Mouse (Mus musculus) midbrain, postnatal 0 days (tissue): ENCODE results near the gene Neu3. TPM values are rescaled to one million over a fixed set of nuclear protein-coding genes. Genes with fewer than 3 reads are reported as not detected.

Source experiments
- ATAC-seq: fragments of 200-750 bp; cut with Nextera tagmentation; 2 replicates; pipeline ENCODE4 v1.8.0; 2017; ENCODE audit warnings: moderate number of reproducible peaks, mild to moderate bottlenecking, moderate TSS enrichment, moderate library complexity; ENCODE audit not compliant: low FRiP score
- DNase-seq: peaks from one replicate; pipeline ENCODE4 v3.0.0-alpha.2; 2015; ENCODE audit warnings: low spot score
- H3K27ac ChIP-seq: fragments of 300-500 bp; sonication (generic); 2 replicates; pipeline ENCODE4 v1.5.1; 2014; ENCODE audit warnings: low read depth, mild to moderate bottlenecking, low read length, mixed read lengths
- H3K27me3 ChIP-seq: fragments of 300-500 bp; sonication (generic); 2 replicates; pipeline ENCODE4 v1.6.1; 2014; ENCODE audit warnings: low read length, control low read depth, mixed read lengths; ENCODE audit not compliant: insufficient read depth
- H3K36me3 ChIP-seq: fragments of 300-500 bp; sonication (generic); 2 replicates; pipeline ENCODE4 v1.6.1; 2014; ENCODE audit warnings: low read length, control low read depth, mixed read lengths; ENCODE audit not compliant: insufficient read depth
- H3K4me1 ChIP-seq: fragments of 300-500 bp; sonication (generic); 2 replicates; pipeline ENCODE4 v1.6.1; 2014; ENCODE audit warnings: mild to moderate bottlenecking, control low read depth, antibody characterized with exemption, low read length, mixed read lengths; ENCODE audit not compliant: insufficient read depth
- H3K4me2 ChIP-seq: fragments of 300-500 bp; sonication (generic); 2 replicates; pipeline ENCODE4 v1.6.1; 2014; ENCODE audit warnings: low read depth, mild to moderate bottlenecking, low read length, mixed read lengths; ENCODE audit not compliant: poor library complexity, severe bottlenecking
- H3K4me3 ChIP-seq: fragments of 300-500 bp; sonication (generic); 2 replicates; pipeline ENCODE4 v1.5.1; 2014; ENCODE audit warnings: low read depth, mild to moderate bottlenecking, low read length, moderate library complexity
- H3K9ac ChIP-seq: fragments of 300-500 bp; sonication (generic); replicated peaks from 2 replicates; pipeline ENCODE4 v1.6.1; 2014; ENCODE audit warnings: mild to moderate bottlenecking, low read length, moderate library complexity, mixed read lengths; ENCODE audit not compliant: poor library complexity, severe bottlenecking
- H3K9me3 ChIP-seq: fragments of 300-500 bp; sonication (generic); 2 replicates; pipeline ENCODE4 v1.6.1; 2016; ENCODE audit warnings: low read length, control low read depth
- CTCF ChIP-seq: IDR thresholded peaks from 2 replicates; pipeline ENCODE4 v1.5.1; 2016; ENCODE audit warnings: antibody characterized with exemption, mild to moderate bottlenecking
- WGBS: fragments of 180-500 bp; shearing (Covaris S2); extraction: QIAGEN DNeasy Blood & Tissue Kit; methylation state at CpG from one replicate; pipeline ENCODE4 v1.1.7; 2014; 5-methylcytosine and 5-hydroxymethylcytosine counted together
- polyA plus RNA-seq: library from polyadenylated mRNA; unstranded; fragments of >200 nt; fragmentation: Nextera tagmentation; extraction: Ambion mirVana; gene quantifications from 2 replicates; pipeline ENCODE4 v1.2.1, GENCODE M21; 2015
- total RNA-seq: library from RNA; depleted of rRNA; stranded (reverse); fragments of >200 nt; gene quantifications from 2 replicates; pipeline ENCODE4 v1.2.3, GENCODE M21; 2014

The Neu3 gene
- total and polyA plus RNA-seq, 2 experiments from 2014 or later: 1.8 TPM

DNA sequence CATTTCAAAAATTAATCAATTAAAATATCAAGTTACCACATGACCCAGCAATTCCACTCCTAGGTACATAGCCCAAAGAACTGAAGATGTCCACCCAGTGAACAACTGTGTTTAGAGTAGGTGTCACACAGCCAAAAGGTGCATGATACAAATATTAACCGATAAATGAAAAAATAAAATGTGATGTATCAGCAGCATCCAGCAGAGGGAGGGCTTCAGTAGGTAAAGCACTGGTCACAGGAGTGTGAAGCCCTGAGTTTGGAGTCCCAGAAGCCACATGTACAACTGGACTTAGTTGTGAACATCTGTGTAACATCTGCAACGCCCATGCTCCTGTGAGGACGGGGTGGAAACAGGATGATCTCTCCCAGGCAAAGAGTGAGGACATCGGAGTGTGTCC, 26.1 kb upstream of the Neu3 start:
- peaks cover 7% of the 10 kb centered on the region; the same call in 1 of the 2 replicates for H3K36me3 ChIP-seq
- WGBS: 91% methylated on average over 4 of the region's 4 CpGs
- DNase-seq (no peak), ATAC-seq (no peak)
- H3K4me1 ChIP-seq: peaks cover 8% of the 10 kb centered on the region; the same call in 1 of the 2 replicates
- H3K9ac ChIP-seq: no peak overlapping the region
- no peak overlapping the region for H3K27ac ChIP-seq
- H3K27me3 ChIP-seq: no peaks in the 10 kb centered on the region
- H3K9me3 ChIP-seq: no peaks in the 10 kb centered on the region
- H3K4me2 ChIP-seq: no peak overlapping the region
- peak; percentile 65 for TF ChIP-seq CTCF
- no peak overlapping the region for H3K4me3 ChIP-seq

DNA sequence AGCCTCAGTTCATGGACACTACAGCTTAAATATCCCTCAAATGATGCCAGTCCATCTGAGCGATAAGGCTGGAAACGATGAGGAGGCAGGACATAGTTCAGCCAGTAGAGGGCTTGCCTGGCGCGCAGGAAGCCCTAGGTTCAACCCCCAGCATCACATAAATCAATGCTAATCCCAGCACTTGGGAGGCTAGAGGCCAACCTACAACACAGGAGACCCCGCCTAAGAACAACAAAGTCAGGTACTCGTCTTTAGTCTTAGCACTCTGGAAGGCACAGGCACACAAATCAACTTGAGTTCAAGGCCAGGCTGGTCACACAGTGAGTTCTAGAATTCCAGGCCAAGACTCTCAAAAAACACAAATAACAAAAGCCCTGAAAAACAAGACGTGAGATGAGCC, 25.1 kb upstream of the Neu3 start:
- 87% methylated on average over 7 of the region's 7 CpGs for whole genome bisulfite sequencing
- H3K27ac ChIP-seq: no peak overlapping the region
- peaks cover 7% of the 10 kb centered on the region; the same call in 1 of the 2 replicates for H3K36me3 ChIP-seq
- no peak overlapping the region for H3K4me3 ChIP-seq
- H3K4me1 ChIP-seq: peaks cover 8% of the 10 kb centered on the region; the same call in 1 of the 2 replicates
- TF ChIP-seq CTCF: peak; percentile 42; the same call in 1 of the 2 replicates
- no peaks in the 10 kb centered on the region for H3K9me3 ChIP-seq
- H3K4me2 ChIP-seq: no peak overlapping the region
- no peaks in the 10 kb centered on the region for H3K27me3 ChIP-seq
- H3K9ac ChIP-seq: no peak overlapping the region
- ATAC-seq (no peak), DNase-seq (no peak)

DNA sequence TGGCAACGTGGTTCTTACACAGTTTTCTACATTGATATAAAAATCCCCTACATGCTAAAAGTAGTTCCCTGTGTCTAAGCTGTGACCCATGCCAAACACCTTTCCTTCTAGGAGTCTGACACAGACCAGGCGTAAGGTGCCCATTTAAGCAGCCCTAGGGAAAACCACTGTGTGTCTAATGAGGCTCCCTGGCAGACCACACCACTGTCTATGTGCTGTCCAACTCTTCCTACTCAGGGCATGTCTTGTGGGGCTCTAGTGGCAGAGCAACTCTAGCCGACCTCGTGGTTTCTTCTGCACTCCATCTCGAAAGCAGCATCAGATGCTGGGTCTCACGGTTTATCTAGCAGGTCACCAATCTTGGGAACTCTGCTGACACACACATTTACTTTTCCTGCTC, 23.4 kb upstream of the Neu3 start:
- TF ChIP-seq CTCF: no peak
- H3K4me2 ChIP-seq: no peak overlapping the region
- 83% methylated on average over 6 of the region's 6 CpGs for WGBS

DNA sequence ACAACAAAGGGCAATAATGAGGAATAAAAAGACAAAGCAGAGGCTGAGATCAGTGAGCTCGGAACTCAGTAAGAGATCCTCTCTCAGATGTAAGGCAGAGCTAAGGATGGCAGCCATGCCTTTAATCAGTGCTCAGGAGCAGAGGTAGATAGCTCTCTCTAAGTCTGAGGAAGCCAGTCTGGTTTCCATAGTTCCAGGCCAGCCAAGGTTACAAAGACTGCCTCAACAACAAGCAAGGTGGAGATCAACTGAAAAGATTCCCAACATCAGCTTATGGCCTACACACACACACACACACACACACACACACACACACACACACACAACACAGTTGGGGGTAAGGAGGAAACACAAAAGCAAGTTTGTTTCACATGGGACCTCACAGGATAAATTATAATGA, 22.9 kb upstream of the Neu3 start:
- 26% methylated on average over 1 of the region's 1 CpGs for WGBS
- H3K36me3 ChIP-seq: peaks cover 18% of the 10 kb centered on the region
- ATAC-seq: no peak
- H3K9me3 ChIP-seq: no peaks in the 10 kb centered on the region
- no peaks in the 10 kb centered on the region for H3K4me1 ChIP-seq
- no peak overlapping the region for H3K9ac ChIP-seq
- H3K27me3 ChIP-seq: no peaks in the 10 kb centered on the region
- TF ChIP-seq CTCF: no peak
- DNase-seq: no peak
- H3K4me2 ChIP-seq: no peak overlapping the region
- no peak overlapping the region for H3K27ac ChIP-seq
- no peak overlapping the region for H3K4me3 ChIP-seq

More for the DNA sequence above, 23.4 kb upstream of the Neu3 start:
- peaks cover 14% of the 10 kb centered on the region for H3K36me3 ChIP-seq
- no peaks in the 10 kb centered on the region for H3K4me1 ChIP-seq
- ATAC-seq (no peak), DNase-seq (no peak)
- no peak overlapping the region for H3K4me3 ChIP-seq
- no peaks in the 10 kb centered on the region for H3K9me3 ChIP-seq
- no peak overlapping the region for H3K9ac ChIP-seq
- no peaks in the 10 kb centered on the region for H3K27me3 ChIP-seq
- H3K27ac ChIP-seq: no peak overlapping the region

DNA sequence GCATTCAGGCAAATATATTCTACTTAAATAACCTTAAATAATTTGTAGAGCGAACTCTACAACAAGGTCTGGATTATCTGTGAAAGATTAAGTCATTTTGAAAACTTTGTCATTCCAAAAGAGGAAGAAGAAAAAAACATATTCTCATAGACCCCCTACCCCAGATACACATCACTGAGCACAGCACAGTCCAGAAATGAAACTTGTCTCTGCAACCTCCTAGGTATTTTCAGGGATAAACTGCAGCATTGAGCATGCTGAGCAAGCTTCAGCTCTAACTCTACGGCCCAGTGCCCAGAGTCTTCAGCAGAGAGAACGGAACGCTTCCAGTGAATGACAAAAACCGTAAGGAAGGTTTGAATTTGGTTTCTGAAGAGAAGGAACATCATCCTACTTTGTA, 22.3 kb upstream of the Neu3 start:
- Histone ChIP-seq H3K9me3 (no peaks in the 10 kb centered on the region), H3K9ac (no peak overlapping the region), H3K27ac (no peak overlapping the region), H3K4me2 (no peak overlapping the region), H3K4me1 (no peaks in the 10 kb centered on the region), H3K4me3 (no peak overlapping the region), H3K27me3 (no peaks in the 10 kb centered on the region), H3K36me3 (peaks cover 21% of the 10 kb centered on the region)
- TF ChIP-seq CTCF: no peak
- WGBS: 62% methylated on average over 5 of the region's 5 CpGs
- DNase-seq (no peak), ATAC-seq (no peak)

DNA sequence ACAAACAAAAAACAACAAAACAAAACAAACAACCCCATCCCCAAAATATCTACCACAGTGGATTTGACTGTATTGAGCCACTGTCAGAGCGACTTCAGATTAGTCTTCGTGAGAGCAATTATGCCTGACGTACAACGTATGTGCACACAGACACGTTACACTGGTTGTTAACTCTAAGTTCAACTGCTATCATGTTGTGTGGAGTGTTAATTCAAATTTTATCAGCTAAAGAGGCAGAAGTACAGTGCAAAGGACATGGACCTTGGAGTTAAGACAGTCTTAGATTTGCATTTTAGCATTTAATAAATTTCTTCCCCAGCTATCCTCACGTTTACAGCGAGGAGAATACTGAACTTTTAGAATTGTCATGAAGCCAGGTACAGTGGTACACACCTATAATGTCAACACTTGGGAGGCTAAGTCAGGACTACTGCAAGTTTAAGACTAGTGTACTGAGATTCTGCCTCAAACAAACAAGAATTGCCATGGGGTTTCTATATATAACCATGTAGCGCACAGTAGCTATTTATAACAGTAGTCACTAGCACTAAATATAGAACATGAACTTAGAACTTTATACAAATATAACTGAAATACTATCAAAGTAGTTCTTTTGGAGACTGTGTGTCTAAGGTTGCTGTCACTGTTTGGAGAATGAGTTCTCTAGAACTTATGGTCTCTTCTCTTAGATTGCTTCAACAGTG, 17.5 kb upstream of the Neu3 start:
- Histone ChIP-seq H3K9me3 (no peaks in the 10 kb centered on the region), H3K27me3 (no peaks in the 10 kb centered on the region), H3K4me1 (no peaks in the 10 kb centered on the region), H3K36me3 (peaks cover 44% of the 10 kb centered on the region), H3K9ac (no peak overlapping the region), H3K4me2 (no peak overlapping the region), H3K4me3 (no peak overlapping the region), H3K27ac (no peak overlapping the region)
- 96% methylated on average over 8 of the region's 8 CpGs for WGBS
- no peak for TF ChIP-seq CTCF
- no peak for ATAC-seq
- DNase-seq: no peak
